Mouse (Mus musculus) urinary bladder, postnatal 14 days (tissue): ENCODE measurements around the gene Hoxa4.

Experiments
- DNase-seq: peaks from one replicate; pipeline ENCODE4 v3.0.0; 2021; ENCODE audit warnings: low spot score

Hoxa4 gene

GRCm38 (mm10) chr6:52216691-52217458 lies 25.3 kb upstream of the Hoxa4 start:
- peak; percentile 47 for DNase-seq

- no peak for DNase-seq
Observed at GRCm38 (mm10) chr6:52215771-52216535, 24.4 kb upstream of the Hoxa4 start.

GRCm38 (mm10) chr6:52215070-52215469 lies 23.5 kb upstream of the Hoxa4 start:
- DNase-seq, result no peak

- DNase-seq, result no peak
Observed at GRCm38 (mm10) chr6:52214271-52214670, 22.7 kb upstream of the Hoxa4 start.

- peak; percentile 73 for DNase-seq
Observed at GRCm38 (mm10) chr6:52213119-52213986, 21.8 kb upstream of the Hoxa4 start, which contains the start of the genes Hoxa3 and Gm28308. Hoxa3 (minus strand) TSS chr6:52213336. Gm28308 (minus strand) TSS chr6:52213339.

GRCm38 (mm10) chr6:52212556-52213118 lies 21.1 kb upstream of the Hoxa4 start:
- peak; percentile 40 for DNase-seq

- no peak for DNase-seq
Observed at GRCm38 (mm10) chr6:52211961-52212360, 20.4 kb upstream of the Hoxa4 start.

- DNase-seq, result peak; percentile 86
Observed at GRCm38 (mm10) chr6:52211170-52211935, 19.8 kb upstream of the Hoxa4 start.

- DNase-seq, result no peak
Observed at GRCm38 (mm10) chr6:52209685-52210046, 18.1 kb upstream of the Hoxa4 start.

- no peak for DNase-seq
Observed at GRCm38 (mm10) chr6:52208868-52209684, 17.5 kb upstream of the Hoxa4 start.

- peak; percentile 69 for DNase-seq
Observed at GRCm38 (mm10) chr6:52208072-52208867, 16.7 kb upstream of the Hoxa4 start, which contains the start of gene Hoxa6. Hoxa6 (minus strand) TSS chr6:52208722.

- DNase-seq, result no peak
Observed at GRCm38 (mm10) chr6:52207684-52207976, 16.1 kb upstream of the Hoxa4 start.

- DNase-seq, result no peak
Observed at GRCm38 (mm10) chr6:52206882-52207683, 15.5 kb upstream of the Hoxa4 start.

GRCm38 (mm10) chr6:52205638-52206621 lies 14.4 kb upstream of the Hoxa4 start:
- DNase-seq, result no peak

GRCm38 (mm10) chr6:52205221-52205620 lies 13.7 kb upstream of the Hoxa4 start:
- DNase-seq, result no peak

GRCm38 (mm10) chr6:52204050-52204752 lies 12.6 kb upstream of the Hoxa4 start, which contains the start of gene Hoxa5:
Hoxa5 (minus strand) TSS chr6:52204587.
- DNase-seq, result peak; percentile 74
